Mouse (Mus musculus): ENCODE measurements at regions not wholly inside any gene's neighbourhood (a gene's known extent, or its start where the extent isn't known, plus 50 kb on each side); places are given as distances from the start of the nearest gene placed in this dataset.

GRCm38 (mm10) chr17:80827361-80827760 is 99.1 kb upstream of the Map4k3 start:
- CTCF ChIA-PET = no interaction called here

GRCm38 (mm10) chr17:80825971-80826730 is 97.9 kb upstream of the Map4k3 start:
- CTCF ChIA-PET = no interaction called here

- CTCF ChIA-PET = no interaction called here
Measured at GRCm38 (mm10) chr17:80825518-80825901, 97.2 kb upstream of the Map4k3 start.

- CTCF ChIA-PET = no interaction called here
Measured at GRCm38 (mm10) chr17:80824826-80825517, 96.7 kb upstream of the Map4k3 start.

DNA sequence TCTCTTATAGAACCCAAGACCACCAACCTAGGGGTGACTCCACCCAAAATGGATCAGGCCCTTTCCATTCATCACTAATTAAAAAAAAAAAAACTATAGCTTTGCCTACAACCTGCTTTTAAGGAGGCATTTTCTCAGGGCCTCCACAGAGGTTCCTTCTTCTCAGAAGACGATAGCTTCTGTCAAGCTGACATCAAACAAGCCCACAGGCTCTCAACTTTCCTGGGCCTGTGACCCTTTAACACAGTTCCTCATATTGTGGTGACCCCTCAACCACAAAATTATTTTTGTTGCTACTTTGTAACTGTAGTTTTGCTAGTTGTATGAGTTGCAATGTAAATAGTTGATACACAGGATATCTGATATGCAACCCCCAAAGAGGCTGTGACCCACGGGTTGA is 96.0 kb upstream of the Map4k3 start:
- CTCF ChIA-PET = no interaction called here

GRCm38 (mm10) chr17:80820888-80821287 is 92.6 kb upstream of the Map4k3 start:
- CTCF ChIA-PET = no interaction called here

DNA sequence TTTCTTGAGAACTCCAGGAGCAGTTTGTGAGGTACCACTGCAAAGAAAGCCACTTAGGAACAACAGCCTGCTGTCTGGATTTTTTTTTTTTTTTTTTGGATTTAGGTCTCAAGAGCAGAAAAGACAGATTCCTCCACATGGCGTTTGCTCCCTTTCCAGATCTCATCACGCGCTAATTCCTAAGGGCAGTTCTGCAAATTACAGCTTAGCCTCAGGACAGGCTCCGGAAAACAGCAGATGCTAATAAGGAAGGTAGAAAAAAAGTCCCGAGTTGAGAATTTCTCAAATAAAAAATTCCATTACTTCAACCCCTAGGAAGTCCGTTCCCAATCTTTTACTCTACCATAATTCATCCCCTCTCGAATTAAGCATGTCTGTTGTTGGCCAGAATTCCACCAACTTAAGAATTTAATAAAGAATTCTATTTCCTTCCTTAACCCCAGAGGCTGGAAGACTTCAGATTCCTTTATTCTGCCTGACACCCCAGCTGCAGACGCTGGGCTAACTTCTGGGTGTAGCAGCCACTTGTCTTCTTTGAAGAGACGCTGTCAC is 90.3 kb upstream of the Map4k3 start:
- CTCF ChIA-PET = interaction anchor here (0.7 kb wide), 1 partner anchor 199 kb away, joined by 5 read pairs; no protein-coding TSS in a partner anchor

DNA sequence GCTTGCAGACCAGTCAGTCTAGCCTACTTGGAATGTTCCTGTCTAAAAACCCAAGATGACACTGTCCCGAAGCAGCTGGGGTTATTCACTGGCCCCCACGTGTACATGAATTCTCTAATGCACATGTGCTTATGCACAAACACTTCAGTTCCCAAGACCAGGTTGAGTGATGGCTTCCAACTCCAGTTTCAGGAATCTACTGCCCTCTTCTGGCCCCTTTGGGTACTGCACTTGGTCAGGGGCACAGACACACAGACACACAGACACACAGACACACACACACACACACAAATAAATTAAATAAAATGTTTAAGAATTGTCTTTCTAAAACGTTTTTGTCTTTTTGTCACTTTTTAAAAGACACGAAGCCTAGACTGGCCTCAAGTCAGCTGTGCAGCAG is 87.5 kb upstream of the Map4k3 start:
- CTCF ChIA-PET = no interaction called here

DNA sequence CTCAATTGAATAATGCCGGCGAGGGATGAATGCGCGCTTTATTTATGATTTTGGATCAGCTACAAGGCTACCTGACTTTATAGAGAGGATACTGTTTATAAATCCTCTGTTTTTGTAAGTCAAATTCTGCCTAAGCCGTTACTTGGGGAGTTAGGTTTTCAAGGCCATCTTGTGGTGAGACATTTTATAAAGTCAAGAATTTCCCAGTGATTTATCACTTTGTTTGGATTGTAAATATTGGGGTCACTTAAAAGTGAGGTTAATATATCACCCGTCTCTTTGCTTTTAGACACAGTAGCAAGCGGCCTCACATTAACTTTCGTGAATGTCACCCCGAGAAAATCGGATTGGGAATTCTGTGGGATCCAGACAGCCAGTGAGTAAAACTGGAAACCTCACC is 84.9 kb upstream of the Map4k3 start:
- CTCF ChIA-PET = no interaction called here

DNA sequence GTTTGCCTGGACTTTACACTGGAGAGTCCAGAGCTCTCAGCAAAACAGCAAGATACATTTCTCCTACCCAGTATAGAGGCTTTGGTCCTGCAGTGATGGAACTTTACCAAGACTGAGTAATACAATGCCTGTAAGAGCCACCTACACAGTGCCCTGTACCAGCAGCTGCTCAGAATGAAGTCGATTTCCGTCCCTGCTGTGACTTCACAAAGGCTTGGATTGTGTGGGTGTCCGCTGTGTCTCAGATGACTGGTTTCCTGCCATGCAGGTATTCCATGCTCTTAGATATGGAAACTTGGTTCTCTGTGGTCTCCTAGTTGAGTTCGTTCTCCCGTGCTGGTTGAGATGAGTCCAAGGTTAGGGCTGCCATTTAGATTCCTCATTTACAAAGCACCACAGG is 81.0 kb upstream of the Map4k3 start:
- CTCF ChIA-PET = no interaction called here

GRCm38 (mm10) chr17:80808069-80808468 is 79.8 kb upstream of the Map4k3 start:
- CTCF ChIA-PET = no interaction called here

GRCm38 (mm10) chr17:80803361-80803915 is 75.2 kb upstream of the Map4k3 start:
- CTCF ChIA-PET = no interaction called here

GRCm38 (mm10) chr17:80802622-80803021 is 74.3 kb upstream of the Map4k3 start:
- CTCF ChIA-PET = no interaction called here

DNA sequence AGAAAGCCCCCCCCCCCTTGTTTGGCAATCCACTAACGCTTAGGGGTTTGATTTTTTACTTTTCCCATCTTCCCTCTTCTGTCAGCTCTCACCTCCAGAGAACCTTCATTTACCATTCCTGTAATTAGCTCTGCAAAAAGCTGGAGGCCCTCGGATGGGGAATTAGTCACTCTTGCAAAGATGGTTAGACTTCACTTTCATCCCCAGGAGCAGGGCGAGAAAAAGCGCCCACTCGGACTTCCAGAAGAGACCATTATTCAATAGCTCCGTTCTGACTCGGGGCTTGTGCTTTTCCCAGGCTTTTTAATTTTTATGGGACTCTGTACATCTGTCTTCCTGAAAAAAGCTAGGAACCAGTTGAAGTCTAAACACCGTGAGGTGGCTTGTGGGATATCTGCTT is 73.7 kb upstream of the Map4k3 start:
- CTCF ChIA-PET = no interaction called here

DNA sequence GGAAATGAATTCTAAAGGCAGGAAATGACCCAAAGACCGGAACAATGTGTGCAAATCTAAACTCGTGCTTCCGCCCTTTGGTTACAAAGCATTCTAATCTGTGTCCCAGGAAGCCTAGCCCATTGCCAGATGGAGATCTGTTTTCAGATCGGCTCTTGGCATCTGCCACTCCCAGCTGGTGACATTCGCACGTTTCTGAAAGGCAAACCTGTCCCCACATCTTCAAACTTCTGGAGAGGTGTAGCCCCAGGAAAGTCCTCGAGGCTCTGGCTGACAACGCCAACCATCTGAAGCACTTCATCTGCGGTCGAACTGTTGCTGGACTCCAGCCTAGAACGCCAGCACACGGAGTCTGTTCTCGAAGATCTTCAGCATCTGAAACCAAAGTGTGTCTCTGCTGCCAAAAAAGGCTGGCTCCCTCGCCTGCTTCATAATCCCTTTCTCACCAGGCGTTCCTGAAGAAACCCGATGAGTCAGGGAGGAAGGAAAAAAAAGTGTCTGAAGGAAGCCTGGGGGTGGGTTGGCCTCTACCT is 73.2 kb upstream of the Map4k3 start:
- CTCF ChIA-PET = no interaction called here

GRCm38 (mm10) chr17:80800877-80801276 is 72.6 kb upstream of the Map4k3 start:
- CTCF ChIA-PET = interaction anchor here (1.6 kb wide), 1 partner anchor 11 kb away, joined by 3 read pairs; no protein-coding TSS in a partner anchor

- CTCF ChIA-PET = interaction anchor here (1.6 kb wide), 1 partner anchor 10 kb away, joined by 3 read pairs; no protein-coding TSS in a partner anchor
Measured at GRCm38 (mm10) chr17:80800454-80800853, 72.2 kb upstream of the Map4k3 start.

GRCm38 (mm10) chr17:80799061-80799460 is 70.8 kb upstream of the Map4k3 start:
- CTCF ChIA-PET = no interaction called here

- CTCF ChIA-PET = no interaction called here
Measured at GRCm38 (mm10) chr17:80798281-80798980, 70.1 kb upstream of the Map4k3 start.

- CTCF ChIA-PET = no interaction called here
Measured at GRCm38 (mm10) chr17:80796790-80797189, 68.5 kb upstream of the Map4k3 start.

DNA sequence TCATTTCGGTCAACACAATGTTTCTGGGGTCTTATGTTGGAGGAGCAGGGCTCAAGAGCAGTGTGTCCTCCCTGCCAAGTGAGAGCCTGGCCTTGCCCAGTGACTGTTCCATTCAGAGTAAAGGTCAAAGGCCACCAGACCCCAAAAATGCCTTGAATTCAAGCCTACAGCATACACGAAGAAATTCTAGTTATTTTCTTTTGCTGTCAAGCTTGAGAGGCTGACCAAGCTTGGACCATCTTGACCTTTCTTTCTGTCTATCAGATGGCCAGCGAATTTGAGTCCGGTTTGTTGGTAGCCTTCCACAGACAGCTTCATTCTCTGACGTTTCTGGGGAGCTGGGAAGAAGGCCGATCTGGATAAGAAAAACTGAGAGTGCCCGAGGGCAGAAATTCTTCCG is 68.1 kb upstream of the Map4k3 start:
- CTCF ChIA-PET = no interaction called here
